Mouse (Mus musculus): ENCODE measurements around the gene Zc3hc1.

DNA sequence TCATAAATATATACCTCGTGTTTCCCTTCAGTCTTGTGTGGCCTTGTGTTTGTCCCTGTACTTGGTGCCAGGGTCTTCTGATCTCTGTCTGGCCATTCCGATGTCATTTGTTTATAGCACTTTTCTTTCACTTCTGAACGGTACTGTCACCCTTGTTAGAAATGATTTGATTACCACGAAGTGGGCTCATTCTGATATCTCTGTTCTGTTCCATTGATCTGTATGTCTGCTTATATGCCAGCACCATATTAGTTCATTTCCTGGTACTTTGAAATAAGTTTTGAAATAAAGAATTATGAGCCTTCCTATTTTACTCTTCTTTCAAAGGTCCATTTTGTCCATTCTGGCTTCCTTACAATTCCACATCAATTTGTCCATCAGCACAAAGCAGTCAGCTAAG, 20.5 kb upstream of the Zc3hc1 start:
- no peak for TF ChIP-seq EP300 (IDR thresholded peaks at IDR 0.05; ENCODE audit: low read depth)
- TF ChIP-seq CTCF (IDR thresholded peaks at IDR 0.05; ENCODE audit: low read depth) = no peak

All from liver, postnatal 0 days (tissue).